Mouse (Mus musculus) kidney, adult 9 months (tissue): Measurements from ENCODE around the gene Srpx.

Source experiments
- DNase-seq: peaks from one replicate; pipeline ENCODE4 v3.0.0; 2022

The Srpx gene

GRCm38 (mm10) chrX:10117065-10117719 lies at the start of gene Srpx:
Srpx (minus strand) TSS chrX:10117709.
- no peak for DNase-seq

GRCm38 (mm10) chrX:10152390-10152789 lies 34.9 kb upstream of the Srpx start:
- DNase-seq, result no peak

GRCm38 (mm10) chrX:10115780-10116179 lies 1.7 kb downstream of the Srpx start:
- DNase-seq, result no peak

- no peak for DNase-seq
Observed at GRCm38 (mm10) chrX:10110736-10111135, 6.8 kb downstream of the Srpx start.

GRCm38 (mm10) chrX:10108558-10108957 lies 9.0 kb downstream of the Srpx start:
- peak; percentile 0 for DNase-seq

GRCm38 (mm10) chrX:10105475-10105874 lies 12.0 kb downstream of the Srpx start:
- DNase-seq, result no peak

- DNase-seq, result no peak
Observed at GRCm38 (mm10) chrX:10102739-10103138, 14.8 kb downstream of the Srpx start.

GRCm38 (mm10) chrX:10095797-10096196 lies 21.7 kb downstream of the Srpx start:
- DNase-seq, result no peak

- DNase-seq, result no peak
Observed at GRCm38 (mm10) chrX:10080385-10080784, 37.1 kb downstream of the Srpx start.

- DNase-seq, result no peak
Observed at GRCm38 (mm10) chrX:10079981-10080380, 37.5 kb downstream of the Srpx start.

- DNase-seq, result no peak
Observed at GRCm38 (mm10) chrX:10073966-10074365, 43.5 kb downstream of the Srpx start.

- no peak for DNase-seq
Observed at GRCm38 (mm10) chrX:10071529-10071928, 46.0 kb downstream of the Srpx start.

GRCm38 (mm10) chrX:10070689-10071088 lies 46.8 kb downstream of the Srpx start:
- DNase-seq, result peak; percentile 7

- DNase-seq, result no peak
Observed at GRCm38 (mm10) chrX:10069405-10069804, 48.1 kb downstream of the Srpx start.

GRCm38 (mm10) chrX:10063781-10064180 lies 53.7 kb downstream of the Srpx start:
- DNase-seq, result no peak

GRCm38 (mm10) chrX:10063361-10063760 lies 54.1 kb downstream of the Srpx start:
- no peak for DNase-seq

- DNase-seq, result no peak
Observed at GRCm38 (mm10) chrX:10062201-10062600, 55.3 kb downstream of the Srpx start.

GRCm38 (mm10) chrX:10034666-10035065 lies 82.8 kb downstream of the Srpx start:
- DNase-seq, result peak; percentile 1

- no peak for DNase-seq
Observed at GRCm38 (mm10) chrX:10010202-10010601, 107.3 kb downstream of the Srpx start.

GRCm38 (mm10) chrX:10007675-10008270 lies 109.7 kb downstream of the Srpx start:
- DNase-seq, result no peak

GRCm38 (mm10) chrX:10005946-10006345 lies 111.6 kb downstream of the Srpx start:
- DNase-seq, result no peak

- DNase-seq, result no peak
Observed at GRCm38 (mm10) chrX:10000718-10001117, 116.8 kb downstream of the Srpx start.
